Mouse (Mus musculus): ENCODE data around the gene Mfn1. TPM values are rescaled to one million over a fixed set of nuclear protein-coding genes. Genes with fewer than 3 reads are reported as not detected.

Mfn1 gene
- 100 to 1,000 TPM in 2 of 4 experiments, 10 to 100 TPM in 2; 93.5 to 111 (median 104) TPM for total RNA-seq (2022)

GRCm38 (mm10) chr3:32529303-32529898 lies at the start of gene Mfn1:
Mfn1 (plus strand) TSS chr3:32529465.
- peak; percentile 83 to 94 for DNase-seq (ENCODE audit: low spot score in 2 of 2)

GRCm38 (mm10) chr3:32479961-32480360 lies 49.3 kb upstream of the Mfn1 start:
- DNase-seq (ENCODE audit: low spot score in 2 of 2), result no peak

- no peak for DNase-seq (ENCODE audit: low spot score in 2 of 2)
Observed at GRCm38 (mm10) chr3:32483035-32483434, 46.2 kb upstream of the Mfn1 start.

GRCm38 (mm10) chr3:32486543-32486942 lies 42.7 kb upstream of the Mfn1 start:
- DNase-seq (ENCODE audit: low spot score in 2 of 2), result no peak

- DNase-seq (ENCODE audit: low spot score in 2 of 2), result no peak
Observed at GRCm38 (mm10) chr3:32488172-32488571, 41.1 kb upstream of the Mfn1 start.

GRCm38 (mm10) chr3:32490076-32490927 lies 39.0 kb upstream of the Mfn1 start:
- DNase-seq (ENCODE audit: low spot score in 2 of 2), result no peak

- no peak for DNase-seq (ENCODE audit: low spot score in 2 of 2)
Observed at GRCm38 (mm10) chr3:32490928-32491315, 38.3 kb upstream of the Mfn1 start.

GRCm38 (mm10) chr3:32492097-32493090 lies 36.9 kb upstream of the Mfn1 start, which contains the start of gene Kcnmb3:
Kcnmb3 (minus strand) TSS chr3:32492231.
- no peak for DNase-seq (ENCODE audit: low spot score in 2 of 2)

- DNase-seq (ENCODE audit: low spot score in 2 of 2), result no peak
Observed at GRCm38 (mm10) chr3:32494387-32495087, 34.7 kb upstream of the Mfn1 start.

- no peak for DNase-seq (ENCODE audit: low spot score in 2 of 2)
Observed at GRCm38 (mm10) chr3:32495088-32495770, 34.0 kb upstream of the Mfn1 start.

- no peak for DNase-seq (ENCODE audit: low spot score in 2 of 2)
Observed at GRCm38 (mm10) chr3:32495856-32496710, 33.2 kb upstream of the Mfn1 start.

GRCm38 (mm10) chr3:32496711-32497070 lies 32.6 kb upstream of the Mfn1 start:
- no peak for DNase-seq (ENCODE audit: low spot score in 2 of 2)

GRCm38 (mm10) chr3:32500346-32500745 lies 28.9 kb upstream of the Mfn1 start:
- DNase-seq (ENCODE audit: low spot score in 2 of 2), result no peak

GRCm38 (mm10) chr3:32505841-32506240 lies 23.4 kb upstream of the Mfn1 start:
- DNase-seq (ENCODE audit: low spot score in 2 of 2), result no peak

GRCm38 (mm10) chr3:32506366-32507225 lies 22.7 kb upstream of the Mfn1 start:
- DNase-seq (ENCODE audit: low spot score in 2 of 2), result no peak

GRCm38 (mm10) chr3:32508666-32509324 lies 20.5 kb upstream of the Mfn1 start:
- peak; percentile 41 to 51 for DNase-seq (ENCODE audit: low spot score in 2 of 2)

GRCm38 (mm10) chr3:32509496-32510374 lies 19.5 kb upstream of the Mfn1 start, which contains the start of gene Zfp639:
Zfp639 (plus strand) TSS chr3:32510259.
- no peak for DNase-seq (ENCODE audit: low spot score in 2 of 2)

Data from left cerebral cortex, adult 8-10 months (tissue).